In genomic region chr11:120349986-120350702, GRCm38 (mm10) we compare ENCODE assay signal across 1 mouse cellular context.
TF ChIP-seq lines count a peak whose summit lies in the region.

No protein-coding gene starts in this region.

TF ChIP-seq in CH12.LX, 34 proteins besides CTCF, POLR2A, EP300 and RAD21 (continued from another document):
- TF ChIP-seq MYC (IDR thresholded peaks at IDR 0.05; ENCODE audit: low read depth, low read length) (0 out of 2 replicates have a peak, but pooled peaks have one; percentile 13), MAFK (IDR thresholded peaks at IDR 0.05; ENCODE audit: insufficient replicate concordance, low read length) (peak; percentile 58; the same call in 1 of the 2 replicates), NELFE (IDR thresholded peaks at IDR 0.05; ENCODE audit: low read depth, low read length) (peak; percentile 38; the same call in 1 of the 2 replicates), ELF1 (IDR thresholded peaks at IDR 0.05; ENCODE audit: low read depth, low read length) (peak; percentile 77), IRF4 (IDR thresholded peaks at IDR 0.05; ENCODE audit: low read depth, low read length) (peak; percentile 60), BHLHE40 (IDR thresholded peaks at IDR 0.05; ENCODE audit: low read depth, low read length) (peak; percentile 76), ZMIZ1 (IDR thresholded peaks at IDR 0.05; ENCODE audit: low read depth, low read length) (no peak; the same call in none of the 2 replicates), JUN (IDR thresholded peaks at IDR 0.05; ENCODE audit: insufficient read depth, low read depth, low read length) (no peak), ZKSCAN1 (IDR thresholded peaks at IDR 0.05; ENCODE audit: borderline replicate concordance, low read depth, low read length) (no peak; the same call in 1 of the 2 replicates), E2F4 (IDR thresholded peaks at IDR 0.05; ENCODE audit: insufficient replicate concordance, low read depth, low read length) (0 out of 2 replicates have a peak, but pooled peaks have one; percentile 57), ETS1 (conservative IDR thresholded peaks at IDR 0.05; ENCODE audit: low read depth, low read length) (peak; percentile 42; the same call in 1 of the 2 replicates), NRF1 (IDR thresholded peaks at IDR 0.05; ENCODE audit: low read depth, low read length) (peak; percentile 70), MEF2A (IDR thresholded peaks at IDR 0.05; ENCODE audit: borderline replicate concordance, low read depth, low read length) (peak; percentile 79), USF2 (conservative IDR thresholded peaks at IDR 0.05; ENCODE audit: low read depth, low read length) (0 out of 2 replicates have a peak, but pooled peaks have one; percentile 5), GABPA (IDR thresholded peaks at IDR 0.05; ENCODE audit: insufficient replicate concordance, low read depth, low read length) (no peak), USF1 (IDR thresholded peaks at IDR 0.05; ENCODE audit: low read depth, low read length) (peak; percentile 76), MAX (IDR thresholded peaks at IDR 0.05; ENCODE audit: low read length) (peak; percentile 77)
